Mouse (Mus musculus) kidney, adult 2 months (tissue): Measurements from ENCODE around the gene Slc12a8. TPM values are rescaled to one million over a fixed set of nuclear protein-coding genes. Genes with fewer than 3 reads are reported as not detected.
A peak's percentile ranks its signal among the peaks of the same experiment; 100 is the strongest.

Experiments used
- DNase-seq: peaks from one replicate; pipeline ENCODE4 v3.0.0; 2021
- H3K27ac ChIP-seq: fragments of 200-500 bp; 2 replicates; pipeline ENCODE4 v1.5.1; 2012; ENCODE audit warnings: low read depth, low read length, control low read depth, inconsistent platforms; ENCODE audit not compliant: insufficient read depth
- H3K27me3 ChIP-seq: fragments of 200-500 bp; replicated peaks from 2 replicates; pipeline ENCODE4 v1.6.1; 2012; ENCODE audit warnings: mild to moderate bottlenecking, moderate library complexity, low read length, inconsistent platforms; ENCODE audit not compliant: control insufficient read depth, insufficient read depth
- H3K36me3 ChIP-seq: fragments of 200-500 bp; 2 replicates; pipeline ENCODE4 v1.6.1; 2012; ENCODE audit warnings: mild to moderate bottlenecking, moderate library complexity, low read length, inconsistent platforms; ENCODE audit not compliant: control insufficient read depth, insufficient read depth
- H3K4me1 ChIP-seq: fragments of 200-500 bp; 2 replicates; pipeline ENCODE4 v1.6.1; 2011; ENCODE audit warnings: low read length; ENCODE audit not compliant: control insufficient read depth, insufficient read depth
- H3K4me3 ChIP-seq: fragments of 200-500 bp; 2 replicates; pipeline ENCODE4 v1.5.1; 2011; ENCODE audit warnings: mild to moderate bottlenecking, low read depth, low read length, control low read depth; ENCODE audit not compliant: insufficient read depth
- CTCF ChIP-seq: fragments of 200-500 bp; conservative IDR thresholded peaks from 2 replicates; pipeline ENCODE4 v1.5.1; 2011; ENCODE audit warnings: low read depth, mild to moderate bottlenecking, control low read depth, low read length, moderate library complexity, mixed read lengths; ENCODE audit not compliant: insufficient read depth, insufficient read length
- POLR2A ChIP-seq: fragments of 200-500 bp; IDR thresholded peaks from one replicate; pipeline ENCODE4 v1.6.1; 2011; ENCODE audit warnings: low read depth, low read length, control low read depth
- WGBS: fragments of 180-500 bp; shearing (Covaris S2); methylation state at CpG from one replicate; pipeline ENCODE4 v1.1.7; 2018; 5-methylcytosine and 5-hydroxymethylcytosine counted together
- polyA plus RNA-seq: library from polyadenylated mRNA; depleted of rRNA; stranded (reverse); fragments of >200 nt; gene quantifications from 2 replicates; pipeline ENCODE4 v1.2.3, GENCODE M21; 2012

Gene Slc12a8
- polyA plus RNA-seq, 1 experiment: 0.50 TPM

GRCm38 (mm10) chr16:33576271-33577189 lies 59.4 kb downstream of the Slc12a8 start:
- 51% methylated on average over 36 of the region's 36 CpGs for WGBS
- Histone ChIP-seq H3K27ac (peak overlapping the region; percentile 6; the same call in 1 of the 2 replicates), H3K27me3 (no peaks in the 10 kb centered on the region), H3K4me1 (peaks cover 5% of the 10 kb centered on the region; the same call in 1 of the 2 replicates), H3K36me3 (no peaks in the 10 kb centered on the region), H3K4me3 (no peak overlapping the region)
- no peak for DNase-seq
- TF ChIP-seq POLR2A (no peak), CTCF (no peak)

- no peaks in the 10 kb centered on the region for H3K27me3 ChIP-seq
- TF ChIP-seq CTCF: no peak
- no peak for TF ChIP-seq POLR2A
- 79% methylated on average over 3 of the region's 3 CpGs for WGBS
- no peak for DNase-seq
- H3K36me3 ChIP-seq: no peaks in the 10 kb centered on the region
- H3K4me3 ChIP-seq: no peak overlapping the region
- no peak overlapping the region for H3K27ac ChIP-seq
- peaks cover 5% of the 10 kb centered on the region; the same call in 1 of the 2 replicates for H3K4me1 ChIP-seq
Measured at GRCm38 (mm10) chr16:33578462-33578861, 61.3 kb downstream of the Slc12a8 start.

- Histone ChIP-seq H3K4me1 (peaks cover 5% of the 10 kb centered on the region; the same call in 1 of the 2 replicates), H3K27ac (peak overlapping the region; percentile 74), H3K27me3 (no peaks in the 10 kb centered on the region), H3K36me3 (no peaks in the 10 kb centered on the region), H3K4me3 (no peak overlapping the region)
- TF ChIP-seq CTCF: no peak
- no peak for TF ChIP-seq POLR2A
- WGBS: 80% methylated on average over 2 of the region's 2 CpGs
- no peak for DNase-seq
Measured at GRCm38 (mm10) chr16:33580331-33580730, 63.2 kb downstream of the Slc12a8 start.

GRCm38 (mm10) chr16:33580736-33581241 lies 63.7 kb downstream of the Slc12a8 start:
- no peak for TF ChIP-seq POLR2A
- no peak for TF ChIP-seq CTCF
- Histone ChIP-seq H3K27me3 (no peaks in the 10 kb centered on the region), H3K36me3 (no peaks in the 10 kb centered on the region), H3K4me3 (no peak overlapping the region), H3K4me1 (peaks cover 5% of the 10 kb centered on the region; the same call in 1 of the 2 replicates), H3K27ac (peak overlapping the region; percentile 78)
- peak; percentile 78 for DNase-seq

- H3K4me1 ChIP-seq: peaks cover 5% of the 10 kb centered on the region; the same call in 1 of the 2 replicates
- WGBS: 45% methylated on average over 4 of the region's 4 CpGs
- no peak for TF ChIP-seq POLR2A
- no peak for TF ChIP-seq CTCF
- H3K36me3 ChIP-seq: no peaks in the 10 kb centered on the region
- peak overlapping the region; percentile 42 for H3K27ac ChIP-seq
- DNase-seq: peak; percentile 84
- H3K4me3 ChIP-seq: no peak overlapping the region
- H3K27me3 ChIP-seq: no peaks in the 10 kb centered on the region
Measured at GRCm38 (mm10) chr16:33581661-33582099, 64.6 kb downstream of the Slc12a8 start.

DNA sequence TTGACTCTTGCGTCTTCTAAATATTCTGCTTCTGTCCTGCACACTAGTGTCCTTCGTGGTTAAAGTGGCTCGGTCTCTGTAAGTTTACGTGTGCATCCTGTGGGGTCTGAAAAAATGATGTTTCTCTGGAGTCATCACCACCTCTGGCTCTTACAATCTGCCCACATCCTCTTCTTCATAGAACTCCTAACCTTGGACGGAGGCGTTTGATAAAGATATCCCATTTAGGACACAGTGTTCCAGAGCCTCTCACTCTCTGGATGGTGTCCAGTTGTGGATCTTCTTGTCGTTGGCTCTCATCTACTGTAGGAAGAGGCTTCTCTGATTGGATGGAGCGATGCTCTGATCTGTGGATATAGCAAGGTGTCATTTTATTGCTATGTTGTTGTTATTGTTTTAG lies 65.4 kb downstream of the Slc12a8 start:
- Histone ChIP-seq H3K4me3 (no peak overlapping the region), H3K27ac (peak overlapping the region; percentile 42), H3K27me3 (no peaks in the 10 kb centered on the region), H3K4me1 (peaks cover 5% of the 10 kb centered on the region; the same call in 1 of the 2 replicates), H3K36me3 (no peaks in the 10 kb centered on the region)
- TF ChIP-seq CTCF (no peak), POLR2A (no peak)
- WGBS: 76% methylated on average over 8 of the region's 8 CpGs
- peak; percentile 54 for DNase-seq

GRCm38 (mm10) chr16:33583333-33583732 lies 66.2 kb downstream of the Slc12a8 start:
- H3K36me3 ChIP-seq: no peaks in the 10 kb centered on the region
- no peak for TF ChIP-seq CTCF
- TF ChIP-seq POLR2A: no peak
- 0 out of 2 replicates have a peak overlapping the region, but pooled peaks have one; percentile 1 for H3K4me3 ChIP-seq
- WGBS: 54% methylated on average over 3 of the region's 3 CpGs
- H3K4me1 ChIP-seq: peaks cover 5% of the 10 kb centered on the region; the same call in 1 of the 2 replicates
- H3K27ac ChIP-seq: peak overlapping the region; percentile 85
- DNase-seq: no peak
- no peaks in the 10 kb centered on the region for H3K27me3 ChIP-seq
